Mouse (Mus musculus) kidney, adult 2 months (tissue): ENCODE data around the gene Traf3ip1.
A peak's percentile ranks its signal among the peaks of the same experiment; 100 is the strongest.

Source experiments
- CTCF ChIP-seq: fragments of 200-500 bp; conservative IDR thresholded peaks from 2 replicates; pipeline ENCODE4 v1.5.1; 2011; ENCODE audit warnings: low read depth, mild to moderate bottlenecking, control low read depth, low read length, moderate library complexity, mixed read lengths; ENCODE audit not compliant: insufficient read depth, insufficient read length
- POLR2A ChIP-seq: fragments of 200-500 bp; IDR thresholded peaks from one replicate; pipeline ENCODE4 v1.6.1; 2011; ENCODE audit warnings: low read depth, low read length, control low read depth

DNA sequence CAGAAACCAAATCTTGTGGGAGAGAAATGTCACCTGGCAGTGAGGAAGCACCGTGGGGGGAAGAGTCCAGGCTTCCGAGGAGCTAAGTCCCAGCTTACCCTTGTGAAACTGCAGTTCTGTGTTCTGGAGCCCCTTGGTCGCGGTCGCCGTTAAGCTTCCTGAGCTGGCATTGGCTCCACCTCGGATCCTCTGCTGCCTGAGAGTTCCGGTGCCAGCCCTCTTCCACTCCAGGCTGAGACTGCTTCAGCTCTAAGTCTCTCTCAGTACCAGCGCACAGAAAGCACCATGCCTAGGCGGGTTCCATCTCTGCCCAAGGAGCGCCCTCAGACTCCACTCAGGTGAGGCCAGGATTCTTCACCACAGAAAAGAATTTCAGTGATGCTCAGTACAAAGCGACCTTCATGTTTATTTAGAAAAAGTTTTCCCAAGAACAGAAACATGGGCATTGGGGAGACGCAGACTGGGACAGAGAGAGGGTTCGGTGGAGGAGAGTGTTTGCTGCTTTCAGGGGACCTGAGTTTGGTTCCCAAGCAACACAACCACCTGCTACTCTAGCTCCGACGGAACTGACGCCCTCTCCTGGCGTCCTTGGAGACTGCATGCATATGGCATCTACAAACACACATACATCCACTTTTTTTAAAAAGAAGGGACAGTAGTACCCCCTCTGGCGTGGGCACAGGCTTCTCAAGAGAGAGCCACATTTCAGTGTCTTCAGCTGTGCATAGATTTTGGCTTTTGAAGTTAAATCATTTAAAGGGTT lies 39.7 kb downstream of the Traf3ip1 start:
- TF ChIP-seq CTCF (peak; percentile 23; the same call in 1 of the 2 replicates), POLR2A (no peak)
